Mouse (Mus musculus) lung, adult 2 months (tissue): ENCODE data around the gene Ttll5.

Experiments used
- CTCF ChIP-seq: fragments of 200-500 bp; IDR thresholded peaks from 2 replicates; pipeline ENCODE4 v1.5.1; 2011; ENCODE audit warnings: mild to moderate bottlenecking, low read length, control low read depth; ENCODE audit not compliant: insufficient read depth
- POLR2A ChIP-seq: fragments of 200-500 bp; IDR thresholded peaks from 2 replicates; pipeline ENCODE4 v1.6.1; 2011; ENCODE audit warnings: low read depth, mild to moderate bottlenecking, control low read depth, low read length, borderline replicate concordance; ENCODE audit errors: extremely low read depth

DNA sequence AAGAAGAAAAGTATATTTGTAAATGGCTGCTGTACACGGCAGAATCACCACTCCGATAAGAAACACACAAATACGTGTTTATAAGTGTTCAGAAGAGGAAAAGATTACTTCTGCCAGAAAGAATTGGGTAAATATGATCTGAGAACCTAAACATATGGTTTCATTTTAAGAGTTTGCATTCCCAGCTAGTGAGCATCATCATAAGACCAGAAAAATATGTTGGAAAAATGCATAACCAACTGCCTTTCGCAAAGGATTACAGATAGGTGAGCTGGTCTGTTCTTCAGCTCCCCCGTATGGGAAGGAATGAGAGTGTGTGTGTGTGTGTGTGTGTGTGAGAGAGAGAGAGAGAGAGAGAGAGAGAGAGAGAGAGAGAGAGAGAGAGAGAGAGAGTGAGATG, 186.2 kb downstream of the Ttll5 start:
- TF ChIP-seq POLR2A (no peak), CTCF (no peak)
